Comparison of ENCODE assay signal across 8 mouse cellular contexts in genomic region chr11:110251534-110251933, GRCm38 (mm10). TPM values are rescaled to one million over a fixed set of nuclear protein-coding genes. Genes with fewer than 3 reads are reported as not detected.
DNase-seq lines count a peak whose midpoint lies in the region; ATAC-seq lines count a peak whose summit lies in the region.

Gene Abca6 (minus strand): TSS chr11:110251776.

- H3K27ac ChIP-seq in kidney, embryonic 16.5 days (ENCODE audit: low read length) = no peak within 1 kb of the TSS

- WGBS in kidney, embryonic 16.5 days = 14% methylated on average over 8 of the region's 8 CpGs

- no peaks in the 10 kb centered on the region for H3K36me3 ChIP-seq in kidney, embryonic 16.5 days (ENCODE audit: insufficient read depth, low read length)

- no peak within 1 kb of the TSS; the same call in 1 of the 2 replicates for H3K9ac ChIP-seq in kidney, embryonic 16.5 days (replicated peaks; ENCODE audit: low read length)

- DNase-seq in adrenal gland, postnatal 14 days = peak; percentile 39
- DNase-seq in adrenal gland, postnatal 4 days (ENCODE audit: low spot score in 2 of 2) = no peak
- peak; percentile 70 for DNase-seq in embryo, embryonic 10 days (ENCODE audit: low spot score)
- peak; percentile 65 to 73 for DNase-seq in heart, adult 9 months (ENCODE audit: low spot score in 2 of 2)
- no peak for DNase-seq in cerebellum, postnatal 14 days
- no peak for DNase-seq in layer of hippocampus, adult 8-10 months (ENCODE audit: low spot score in 2 of 2)

- peak within 1 kb of the TSS; percentile 35 for H3K4me2 ChIP-seq in kidney, embryonic 16.5 days (replicated peaks; ENCODE audit: low read depth, low read length)

- no peaks in the 10 kb centered on the region for H3K27me3 ChIP-seq in kidney, embryonic 16.5 days (ENCODE audit: insufficient read depth, low read length)

- peak within 1 kb of the TSS; percentile 18 for H3K4me3 ChIP-seq in kidney, embryonic 16.5 days (ENCODE audit: low read length)

- H3K9me3 ChIP-seq in kidney, embryonic 16.5 days (ENCODE audit: low read length) = no peaks in the 10 kb centered on the region

- 0 out of 2 replicates have a peak, but pooled peaks have one; percentile 31 for ATAC-seq in kidney, embryonic 16.5 days (ENCODE audit: low FRiP score, low TSS enrichment)
- peak; percentile 90 for ATAC-seq in megakaryocyte progenitor cell, adult 5-6 weeks (replicated peaks; ENCODE audit: poor library complexity)

- H3K4me1 ChIP-seq in kidney, embryonic 16.5 days (ENCODE audit: insufficient read depth, low read length) = no peaks in the 10 kb centered on the region

RNA-seq across cellular contexts. Expression of gene Abca6, which starts in this region (rescaled TPM):
- total RNA-seq in adrenal gland, postnatal 14 days (2021) = 5.9 and 19.0 TPM in 2 replicates
- 1 to 10 TPM; 3.2 to 9.8 TPM for total RNA-seq in adrenal gland, postnatal 4 days (2021)
- polyA plus RNA-seq in kidney, embryonic 16.5 days (2015; fragmentation: Nextera tagmentation; extraction: Ambion mirVana) = 0.17 and 0.24 TPM in 2 replicates
- total RNA-seq in megakaryocyte progenitor cell, adult 5-6 weeks (2015) = 1.3 TPM in 1 of 2 replicates, not detected in the other
- 0.04 and 1.2 TPM in 2 replicates for total RNA-seq in megakaryocyte progenitor cell, adult 5-6 weeks (2017)
- total RNA-seq in layer of hippocampus, adult 8-10 months (2022) = 1 to 10 TPM; 2.1 to 2.8 (median 2.3) TPM

Comparison
In these comparisons a context has a peak if more than half of its experiments do, and no peak if none do; other contexts are left out.
1. DNase-seq: peak in adrenal gland, postnatal 14 days (single experiment), embryo, embryonic 10 days (single experiment) and heart, adult 9 months (2 of 2); none in adrenal gland, postnatal 4 days (0 of 2), cerebellum, postnatal 14 days (0 of 2) and layer of hippocampus, adult 8-10 months (0 of 2).
2. Peak in ATAC-seq, H3K4me3 ChIP-seq and H3K4me2 ChIP-seq in kidney, embryonic 16.5 days; RNA of the gene not detected or under 1 TPM.